Mouse (Mus musculus) liver, embryonic 11.5 days (tissue): ENCODE results near the gene Mlana. TPM values are rescaled to one million over a fixed set of nuclear protein-coding genes. Genes with fewer than 3 reads are reported as not detected.

ENCODE experiments used
- ATAC-seq: fragments of 200-750 bp; cut with Nextera tagmentation; replicated peaks from 2 replicates; pipeline ENCODE4 v1.8.0; 2017; ENCODE audit warnings: moderate number of reproducible peaks, mild to moderate bottlenecking, moderate TSS enrichment, moderate library complexity; ENCODE audit not compliant: low FRiP score
- DNase-seq: peaks from one replicate; pipeline ENCODE4 v3.0.0-alpha.2; 2017; ENCODE audit warnings: low spot score
- H3K27ac ChIP-seq: fragments of 300-500 bp; sonication (generic); 2 replicates; pipeline ENCODE4 v1.5.1; 2014; ENCODE audit warnings: mild to moderate bottlenecking, low read depth, low read length, control low read depth
- H3K27me3 ChIP-seq: fragments of 300-500 bp; sonication (generic); replicated peaks from 2 replicates; pipeline ENCODE4 v1.6.1; 2014; ENCODE audit warnings: low read length, mixed read lengths; ENCODE audit not compliant: control insufficient read depth, insufficient read depth
- H3K36me3 ChIP-seq: fragments of 300-500 bp; sonication (generic); 2 replicates; pipeline ENCODE4 v1.6.1; 2014; ENCODE audit warnings: mild to moderate bottlenecking, low read length, moderate library complexity, mixed read lengths; ENCODE audit not compliant: control insufficient read depth, insufficient read depth
- H3K4me1 ChIP-seq: fragments of 300-500 bp; sonication (generic); replicated peaks from 2 replicates; pipeline ENCODE4 v1.6.1; 2014; ENCODE audit warnings: low read length, mixed read lengths; ENCODE audit not compliant: control insufficient read depth, insufficient read depth
- H3K4me2 ChIP-seq: fragments of 300-500 bp; sonication (generic); 2 replicates; pipeline ENCODE4 v1.6.1; 2014; ENCODE audit warnings: mild to moderate bottlenecking, control low read depth, moderate library complexity
- H3K4me3 ChIP-seq: fragments of 300-500 bp; sonication (generic); 2 replicates; pipeline ENCODE4 v1.5.1; 2014; ENCODE audit warnings: low read depth, low read length, control low read depth
- H3K9ac ChIP-seq: fragments of 300-500 bp; sonication (generic); 2 replicates; pipeline ENCODE4 v1.6.1; 2014; ENCODE audit warnings: low read depth, low read length, control low read depth
- H3K9me3 ChIP-seq: fragments of 300-500 bp; sonication (generic); 2 replicates; pipeline ENCODE4 v1.6.1; 2016; ENCODE audit warnings: low read length, inconsistent platforms, mixed read lengths; ENCODE audit not compliant: control insufficient read depth
- WGBS: fragments of 180-500 bp; shearing (Covaris S2); extraction: QIAGEN DNeasy Blood & Tissue Kit; methylation state at CpG from one replicate; pipeline ENCODE4 v1.1.7; 2014; 5-methylcytosine and 5-hydroxymethylcytosine counted together
- polyA plus RNA-seq: library from polyadenylated mRNA; unstranded; fragments of >200 nt; fragmentation: Nextera tagmentation; extraction: Ambion mirVana; gene quantifications from 2 replicates; pipeline ENCODE4 v1.2.1, GENCODE M21; 2014

Gene Mlana
- polyA plus RNA-seq, 1 experiment from 2014 or later: not detected

- Histone ChIP-seq H3K9ac (no peak overlapping the region), H3K9me3 (no peaks in the 10 kb centered on the region), H3K4me2 (peak overlapping the region; percentile 51), H3K4me3 (peak overlapping the region; percentile 36), H3K27me3 (no peaks in the 10 kb centered on the region), H3K4me1 (no peaks in the 10 kb centered on the region), H3K36me3 (no peaks in the 10 kb centered on the region), H3K27ac (no peak overlapping the region)
- no peak for ATAC-seq
- no peak for DNase-seq
- 47% methylated on average over 14 of the region's 14 CpGs for WGBS
Measured at GRCm38 (mm10) chr19:29708003-29708402, 10.4 kb downstream of the Mlana start.

DNA sequence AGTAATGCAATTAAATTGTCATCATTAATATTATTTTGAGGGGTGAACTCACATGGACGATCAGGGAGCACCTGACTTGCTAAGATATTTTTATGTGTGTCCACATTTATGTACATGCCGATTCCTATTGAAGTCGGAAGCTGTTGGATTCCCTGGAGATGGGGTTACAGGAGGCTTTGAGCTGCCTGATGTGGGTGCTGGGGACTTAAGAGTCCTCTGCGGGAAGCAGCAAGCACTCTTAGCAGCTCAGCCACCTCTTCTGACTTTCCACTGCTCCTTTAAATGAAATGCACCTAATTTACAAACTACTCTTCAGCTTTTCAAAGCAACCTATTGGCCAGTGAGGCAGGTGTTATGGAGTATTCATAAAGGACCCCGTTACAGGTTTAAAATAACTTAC, 10.8 kb downstream of the Mlana start:
- ATAC-seq: no peak
- no peak overlapping the region for H3K27ac ChIP-seq
- no peaks in the 10 kb centered on the region for H3K9me3 ChIP-seq
- H3K4me2 ChIP-seq: peak overlapping the region; percentile 51; the same call in 1 of the 2 replicates
- no peaks in the 10 kb centered on the region for H3K27me3 ChIP-seq
- no peak overlapping the region for H3K9ac ChIP-seq
- H3K4me3 ChIP-seq: peak overlapping the region; percentile 36; the same call in 1 of the 2 replicates
- 73% methylated on average over 5 of the region's 5 CpGs for WGBS
- no peak for DNase-seq
- no peaks in the 10 kb centered on the region for H3K36me3 ChIP-seq
- no peaks in the 10 kb centered on the region for H3K4me1 ChIP-seq

- WGBS: 74% methylated on average over 3 of the region's 3 CpGs
- Histone ChIP-seq H3K4me3 (no peak overlapping the region), H3K9ac (no peak overlapping the region), H3K27me3 (no peaks in the 10 kb centered on the region), H3K4me1 (no peaks in the 10 kb centered on the region), H3K36me3 (no peaks in the 10 kb centered on the region), H3K9me3 (no peaks in the 10 kb centered on the region), H3K27ac (no peak overlapping the region), H3K4me2 (no peak overlapping the region)
- ATAC-seq (no peak), DNase-seq (no peak)
Measured at GRCm38 (mm10) chr19:29709461-29709860, 11.8 kb downstream of the Mlana start.

DNA sequence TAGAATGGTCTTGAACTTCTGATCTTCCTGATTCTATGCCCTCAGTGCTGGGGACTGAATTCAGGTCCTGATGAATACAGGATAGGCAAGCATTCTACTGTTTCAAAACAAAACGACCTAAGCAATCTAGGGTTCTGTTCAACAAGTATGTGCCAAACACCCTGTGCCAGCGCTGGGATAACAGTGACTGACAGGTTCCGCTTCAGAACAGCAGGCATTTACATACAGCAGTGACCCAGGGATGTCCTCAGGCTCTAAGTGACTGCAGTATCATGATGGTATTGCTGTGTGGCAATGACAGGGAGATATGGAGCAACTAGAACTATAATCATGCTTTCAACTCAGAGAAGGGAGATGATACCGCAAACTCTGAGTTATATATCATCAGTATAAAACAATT, 15.8 kb downstream of the Mlana start:
- H3K9me3 ChIP-seq: no peaks in the 10 kb centered on the region
- H3K4me2 ChIP-seq: no peak overlapping the region
- H3K4me1 ChIP-seq: no peaks in the 10 kb centered on the region
- H3K9ac ChIP-seq: no peak overlapping the region
- peaks cover 3% of the 10 kb centered on the region; the same call in 1 of the 2 replicates for H3K36me3 ChIP-seq
- no peak overlapping the region for H3K4me3 ChIP-seq
- no peak for DNase-seq
- ATAC-seq: no peak
- no peak overlapping the region for H3K27ac ChIP-seq
- no peaks in the 10 kb centered on the region for H3K27me3 ChIP-seq
- 88% methylated on average over 4 of the region's 4 CpGs for whole genome bisulfite sequencing

DNA sequence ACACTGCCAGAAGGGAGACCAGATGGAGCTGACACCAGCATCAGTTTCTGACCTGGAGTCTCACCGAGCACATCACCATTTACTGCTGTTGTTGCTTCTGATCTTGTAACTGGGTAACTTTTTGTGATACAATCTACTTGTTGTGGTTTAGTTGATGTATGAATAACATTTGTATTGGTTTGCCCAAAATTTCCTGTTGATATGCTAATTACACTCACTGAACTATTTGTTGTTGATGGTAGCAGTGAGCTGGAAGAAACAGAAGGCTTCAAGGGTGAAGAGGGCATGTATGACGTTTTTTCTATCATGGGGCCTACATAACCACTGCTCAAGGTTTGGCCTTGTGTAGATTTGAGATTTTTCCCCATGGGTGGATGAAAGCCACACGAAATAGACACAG, 20.2 kb downstream of the Mlana start:
- ATAC-seq: no peak
- Histone ChIP-seq H3K9me3 (no peaks in the 10 kb centered on the region), H3K4me3 (no peak overlapping the region), H3K9ac (no peak overlapping the region), H3K27ac (no peak overlapping the region), H3K4me2 (no peak overlapping the region), H3K4me1 (no peaks in the 10 kb centered on the region), H3K27me3 (no peaks in the 10 kb centered on the region), H3K36me3 (peaks cover 12% of the 10 kb centered on the region)
- DNase-seq: no peak
- WGBS: 87% methylated on average over 3 of the region's 3 CpGs

GRCm38 (mm10) chr19:29718476-29718875, 20.9 kb downstream of the Mlana start:
- Histone ChIP-seq H3K4me2 (no peak overlapping the region), H3K4me3 (no peak overlapping the region), H3K4me1 (no peaks in the 10 kb centered on the region), H3K36me3 (peaks cover 12% of the 10 kb centered on the region), H3K9ac (no peak overlapping the region), H3K9me3 (no peaks in the 10 kb centered on the region), H3K27ac (no peak overlapping the region), H3K27me3 (no peaks in the 10 kb centered on the region)
- no peak for DNase-seq
- WGBS: 92% methylated on average over 3 of the region's 3 CpGs
- no peak for ATAC-seq

GRCm38 (mm10) chr19:29735421-29735820, 37.8 kb downstream of the Mlana start:
- Histone ChIP-seq H3K4me1 (no peaks in the 10 kb centered on the region), H3K9ac (no peak overlapping the region), H3K27ac (no peak overlapping the region), H3K9me3 (no peaks in the 10 kb centered on the region), H3K4me2 (no peak overlapping the region), H3K27me3 (no peaks in the 10 kb centered on the region), H3K36me3 (no peaks in the 10 kb centered on the region), H3K4me3 (no peak overlapping the region)
- WGBS: 92% methylated on average over 3 of the region's 3 CpGs
- ATAC-seq: no peak
- DNase-seq: no peak

DNA sequence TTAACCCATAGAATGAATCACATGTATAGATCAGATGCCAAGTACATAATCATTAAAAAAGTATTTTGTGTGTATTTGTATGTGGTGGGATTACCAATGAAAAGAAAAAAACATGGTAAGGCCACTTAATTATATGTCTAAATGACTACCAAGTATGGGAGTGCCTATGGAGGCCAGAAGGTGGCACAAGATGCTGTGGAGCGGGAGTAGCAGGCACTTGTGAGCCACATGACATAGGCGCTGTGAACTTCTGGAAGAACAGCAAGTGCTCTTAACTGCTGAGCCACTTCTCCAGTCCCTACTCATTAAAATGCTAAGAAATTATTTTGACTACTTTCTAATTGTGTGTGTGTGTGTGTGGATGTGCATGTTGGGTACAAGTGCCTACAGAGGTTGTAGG, 42.0 kb downstream of the Mlana start:
- no peaks in the 10 kb centered on the region for H3K36me3 ChIP-seq
- ATAC-seq (no peak), DNase-seq (no peak)
- H3K27ac ChIP-seq: no peak overlapping the region
- WGBS: 92% methylated on average over 2 of the region's 2 CpGs
- H3K9ac ChIP-seq: no peak overlapping the region
- no peak overlapping the region for H3K4me3 ChIP-seq
- H3K4me2 ChIP-seq: no peak overlapping the region
- no peaks in the 10 kb centered on the region for H3K27me3 ChIP-seq
- no peaks in the 10 kb centered on the region for H3K4me1 ChIP-seq
- no peaks in the 10 kb centered on the region for H3K9me3 ChIP-seq

DNA sequence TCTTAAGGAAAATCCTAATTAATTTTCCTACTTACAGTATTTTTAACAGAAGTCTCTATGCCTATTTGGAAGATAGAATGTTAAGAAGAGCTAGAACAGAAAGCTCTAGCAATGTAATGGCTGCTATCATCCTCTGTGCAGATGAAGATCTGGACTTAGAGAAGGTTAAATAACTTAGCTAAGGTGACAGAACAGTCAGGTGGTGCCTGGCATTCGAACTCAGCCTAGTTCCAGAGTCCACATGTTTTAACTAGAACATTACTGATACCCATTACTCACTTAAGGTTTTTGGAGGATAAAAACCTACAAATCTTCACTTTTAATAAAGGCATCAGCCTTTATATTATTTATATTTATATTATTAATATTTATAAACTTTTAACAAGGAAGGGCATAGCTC, 43.0 kb downstream of the Mlana start:
- no peak overlapping the region for H3K4me2 ChIP-seq
- no peak overlapping the region for H3K9ac ChIP-seq
- H3K36me3 ChIP-seq: no peaks in the 10 kb centered on the region
- H3K9me3 ChIP-seq: no peaks in the 10 kb centered on the region
- 88% methylated on average over 1 of the region's 1 CpGs for WGBS
- H3K4me3 ChIP-seq: no peak overlapping the region
- ATAC-seq (no peak), DNase-seq (no peak)
- no peaks in the 10 kb centered on the region for H3K27me3 ChIP-seq
- no peak overlapping the region for H3K27ac ChIP-seq
- no peaks in the 10 kb centered on the region for H3K4me1 ChIP-seq
